Mouse (Mus musculus): ENCODE measurements around the gene Npdc1.

DNA sequence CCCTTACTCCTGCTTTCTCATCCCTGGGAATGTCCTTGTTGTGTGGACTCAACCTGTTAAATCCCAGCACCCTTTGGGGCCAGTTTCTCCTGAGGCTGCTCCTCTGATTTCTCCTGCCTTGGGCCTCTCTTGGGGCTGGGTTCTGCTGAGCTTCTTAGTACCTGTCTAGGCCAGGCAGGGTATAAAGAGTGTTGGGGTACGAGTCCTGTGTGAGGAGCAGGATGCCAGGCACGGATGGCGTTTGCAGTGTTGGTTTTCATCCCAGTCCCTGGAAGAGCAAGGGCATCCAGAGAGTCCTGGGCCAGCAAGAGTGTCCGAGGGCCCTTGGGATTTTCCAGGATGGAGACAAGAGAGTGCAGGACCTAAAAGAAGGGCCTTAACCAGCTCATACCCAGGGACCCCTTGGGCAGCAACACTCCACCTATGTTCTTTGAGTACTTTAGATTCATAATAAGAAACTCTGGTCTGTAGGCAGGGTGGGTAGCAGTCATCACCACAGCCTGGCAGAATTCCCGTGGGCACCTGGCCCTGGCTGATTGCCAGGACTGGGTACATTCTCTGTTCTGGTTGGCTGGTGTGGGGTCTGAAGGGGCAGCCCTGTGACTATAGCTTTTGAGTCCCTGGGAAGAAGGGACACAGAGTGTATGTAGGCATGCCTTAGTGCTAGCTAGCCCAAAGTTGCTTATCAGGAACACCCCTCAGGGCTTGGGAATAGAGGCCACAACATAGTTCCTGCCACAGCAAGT, 30.5 kb downstream of the Npdc1 start:
- no peak for TF ChIP-seq CTCF (IDR thresholded peaks at IDR 0.05; ENCODE audit: low read depth, low read length)
- no peak for TF ChIP-seq POLR2A (IDR thresholded peaks at IDR 0.05; ENCODE audit: borderline replicate concordance, low read depth, low read length)
